Mouse (Mus musculus): ENCODE results near the gene Tubgcp6. TPM values are rescaled to one million over a fixed set of nuclear protein-coding genes. Genes with fewer than 3 reads are reported as not detected.

Gene Tubgcp6
- polyA plus RNA-seq, 1 experiment: 40.3 TPM

DNA sequence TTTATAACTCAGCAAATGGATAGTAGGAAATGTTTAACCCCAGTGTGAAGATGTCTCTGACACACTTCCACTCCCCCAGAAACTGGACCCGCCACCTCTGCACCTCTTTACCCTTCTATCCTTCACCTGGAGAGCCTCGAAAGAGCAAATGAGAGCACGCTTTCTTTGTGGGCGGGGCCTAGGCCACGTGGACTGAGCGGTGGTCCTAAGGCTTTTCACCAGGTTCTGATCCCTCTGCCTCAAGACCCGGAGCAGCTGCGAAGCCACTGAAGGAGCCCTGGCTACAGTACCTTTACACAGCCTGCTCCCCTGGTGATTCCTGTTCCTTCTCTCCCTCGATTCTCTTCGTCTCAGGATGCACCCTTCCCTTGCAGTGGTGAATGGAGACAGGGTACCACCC lies 24.5 kb upstream of the Tubgcp6 start:
- no peak for TF ChIP-seq GATA1 (IDR thresholded peaks at IDR 0.05; ENCODE audit: low read length)

DNA sequence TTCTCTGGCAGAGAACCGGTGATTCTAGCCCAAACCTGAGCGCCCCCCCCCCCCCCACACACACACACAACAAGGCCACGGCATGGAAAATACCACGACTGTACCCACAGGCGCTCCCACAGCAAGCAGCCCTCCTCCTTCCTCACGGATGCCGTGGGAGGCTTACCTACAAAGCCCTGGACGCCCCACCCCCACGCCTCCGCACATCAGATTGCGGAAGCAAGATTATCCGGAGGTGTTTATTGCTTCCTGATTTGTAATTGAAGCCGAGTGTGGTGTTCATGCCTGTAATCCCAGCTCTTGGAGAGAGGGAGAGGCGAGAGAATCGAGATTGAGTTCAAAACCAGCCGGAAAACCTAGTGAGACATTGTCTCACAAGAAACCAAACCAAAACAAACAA lies 24.1 kb upstream of the Tubgcp6 start:
- no peak for TF ChIP-seq GATA1 (IDR thresholded peaks at IDR 0.05; ENCODE audit: low read length)

DNA sequence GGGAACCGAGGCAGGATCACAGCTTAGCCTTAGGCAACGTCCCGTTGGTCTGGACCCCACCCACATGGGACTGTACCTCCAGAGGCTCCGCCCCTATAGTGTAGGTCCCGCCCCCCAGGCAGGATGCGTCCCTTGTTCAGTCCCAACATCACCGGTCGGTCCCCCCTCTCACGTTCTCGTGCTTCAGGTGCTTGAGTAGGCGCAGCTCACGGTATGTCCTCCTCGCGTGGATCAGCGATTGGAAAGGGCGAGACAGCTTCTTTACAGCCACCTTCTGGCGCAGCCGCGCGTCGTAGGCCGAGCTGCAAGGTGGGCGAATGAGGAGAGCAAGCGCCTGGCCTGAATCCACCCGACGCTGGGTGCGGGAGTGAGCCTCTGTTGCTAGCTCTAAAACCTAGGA lies 23.6 kb upstream of the Tubgcp6 start:
- TF ChIP-seq GATA1 (IDR thresholded peaks at IDR 0.05; ENCODE audit: low read length): no peak

DNA sequence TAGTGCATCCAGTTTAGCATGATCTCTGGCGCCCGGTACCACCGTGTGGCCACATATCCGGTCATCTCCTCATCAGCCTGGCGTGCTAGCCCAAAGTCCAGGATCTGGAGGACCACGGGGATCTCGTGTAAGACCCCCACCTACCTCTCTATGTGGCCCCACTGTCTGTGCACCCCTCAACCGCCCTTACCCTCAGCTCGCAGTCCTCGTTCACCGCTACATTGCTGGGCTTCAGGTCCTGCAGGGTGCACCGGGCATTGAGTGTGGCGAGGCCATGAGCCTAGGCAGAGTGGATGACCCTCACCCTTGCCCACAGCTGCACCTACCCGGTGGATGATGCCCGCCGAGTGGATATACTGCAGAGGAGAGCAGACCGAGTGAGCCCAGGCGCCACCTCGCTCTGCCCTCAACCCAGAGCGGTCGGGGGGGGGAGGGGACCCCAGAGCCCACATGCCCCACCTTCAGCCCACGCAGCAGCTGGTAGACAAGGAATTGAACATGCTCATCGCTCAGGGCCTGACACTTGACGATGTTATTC lies 23.0 kb upstream of the Tubgcp6 start:
- no peak for TF ChIP-seq GATA1 (IDR thresholded peaks at IDR 0.05; ENCODE audit: low read length)

DNA sequence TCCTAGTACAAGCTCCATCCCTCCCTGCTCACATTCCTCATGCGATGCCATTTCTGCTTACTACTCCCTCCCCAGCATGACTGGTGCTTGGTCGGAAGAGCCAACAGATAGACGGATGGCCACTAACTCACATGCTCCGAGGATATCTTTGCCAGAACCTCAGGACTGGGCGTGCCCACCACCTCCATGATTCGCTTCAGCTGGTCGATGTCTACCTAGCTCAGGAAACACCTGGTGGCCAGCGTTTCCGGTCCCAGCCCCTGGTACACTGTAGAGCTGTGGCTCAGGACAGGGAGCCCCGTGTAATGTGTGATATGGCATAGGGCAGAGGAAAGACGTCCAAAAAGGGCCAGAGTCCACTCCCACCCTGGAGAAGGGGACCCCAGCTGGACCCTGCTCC lies 22.1 kb upstream of the Tubgcp6 start:
- TF ChIP-seq GATA1 (IDR thresholded peaks at IDR 0.05; ENCODE audit: low read length): no peak

DNA sequence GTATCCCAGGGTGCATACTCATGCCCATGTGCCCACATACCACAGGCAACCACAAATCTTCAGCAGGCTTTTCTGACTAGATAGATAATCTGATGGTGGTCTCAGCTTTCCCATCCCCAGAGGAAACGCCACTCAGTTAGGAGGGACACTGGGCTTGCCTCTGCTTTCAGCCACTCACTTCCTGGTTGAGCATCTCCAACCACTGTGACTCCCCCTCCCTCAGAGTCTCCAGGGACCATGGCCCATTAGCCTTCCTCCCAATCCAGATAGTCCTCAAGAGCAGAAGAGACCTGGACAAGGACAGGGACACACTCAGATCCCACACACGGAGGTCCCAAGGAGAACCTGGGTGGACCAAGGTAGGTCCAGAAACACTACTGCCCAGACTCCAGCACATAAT lies 20.2 kb upstream of the Tubgcp6 start:
- no peak for TF ChIP-seq GATA1 (IDR thresholded peaks at IDR 0.05; ENCODE audit: low read length)

DNA sequence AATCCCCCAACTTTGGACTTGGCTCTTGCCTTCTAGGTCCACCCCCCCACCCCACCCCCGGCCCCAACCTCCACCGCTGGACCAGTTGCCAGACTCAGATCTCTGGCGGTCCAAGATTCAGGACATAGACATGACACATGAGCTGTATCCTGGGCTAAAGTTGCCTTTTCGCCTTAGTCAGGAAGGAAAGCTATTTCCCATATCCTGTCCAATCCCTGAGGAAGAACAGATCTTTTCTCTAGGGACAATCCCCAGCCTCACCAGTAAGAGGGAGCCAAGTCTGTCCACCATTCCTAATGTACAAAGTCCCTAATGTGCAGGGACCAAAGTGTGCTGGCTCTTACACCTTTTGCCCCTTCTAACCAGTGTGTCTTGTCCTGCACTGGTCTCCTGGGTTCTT lies 19.0 kb upstream of the Tubgcp6 start:
- TF ChIP-seq GATA1 (IDR thresholded peaks at IDR 0.05; ENCODE audit: low read length): no peak

DNA sequence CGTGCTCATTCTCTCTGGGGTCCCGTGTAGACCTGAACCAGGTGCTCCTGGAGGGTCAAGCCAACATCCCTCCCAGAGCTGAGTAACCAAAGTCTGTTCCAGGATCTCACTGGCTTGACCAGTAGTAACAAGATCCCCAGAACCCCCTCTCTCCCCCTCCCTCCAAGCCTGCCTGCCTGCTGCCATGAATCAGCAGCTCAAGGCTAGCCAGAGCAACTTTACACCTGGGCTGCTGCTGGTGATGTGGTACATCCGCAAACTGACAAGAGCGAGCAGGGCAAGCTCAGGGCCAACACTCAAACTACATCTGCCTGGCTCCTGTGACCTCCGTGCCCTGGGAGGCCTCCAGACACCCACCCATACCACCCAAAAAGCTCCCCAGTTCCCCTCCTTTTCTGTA lies 18.5 kb upstream of the Tubgcp6 start:
- TF ChIP-seq GATA1 (IDR thresholded peaks at IDR 0.05; ENCODE audit: low read length): no peak

DNA sequence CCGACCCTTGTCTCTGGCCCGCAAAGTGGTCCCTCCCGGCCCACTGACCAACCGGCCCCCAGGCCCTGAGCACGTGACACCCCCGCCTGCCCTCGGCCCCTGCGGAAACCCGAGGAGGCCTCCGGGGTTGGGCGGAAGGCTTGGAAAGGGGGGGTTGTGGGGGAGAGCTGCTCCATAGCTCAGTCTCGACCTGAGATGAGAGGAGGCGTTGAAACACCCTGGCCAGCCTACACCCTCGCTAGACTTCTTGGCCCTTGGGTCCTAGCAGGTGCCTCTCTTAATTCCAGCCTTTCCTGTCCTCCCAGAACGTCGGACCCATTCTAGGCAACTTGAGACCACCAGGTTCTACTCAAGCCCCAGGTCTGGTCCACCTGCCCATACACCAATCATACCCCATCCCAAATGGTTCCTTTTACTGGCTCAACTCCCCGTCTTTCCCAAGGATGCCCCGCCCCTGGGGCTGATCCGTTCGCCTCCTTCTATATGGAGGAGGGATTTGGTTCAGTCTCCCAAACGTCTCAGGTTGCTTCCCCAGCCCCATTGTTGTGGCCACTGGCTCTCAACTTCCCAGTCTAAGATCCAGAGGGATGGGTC lies 17.8 kb upstream of the Tubgcp6 start, which contains the start of gene Mapk12:
TSS of gene Mapk12 (minus strand) at position 45 of the 594 bp plus-strand sequence.
- TF ChIP-seq GATA1 (IDR thresholded peaks at IDR 0.05; ENCODE audit: low read length): no peak

DNA sequence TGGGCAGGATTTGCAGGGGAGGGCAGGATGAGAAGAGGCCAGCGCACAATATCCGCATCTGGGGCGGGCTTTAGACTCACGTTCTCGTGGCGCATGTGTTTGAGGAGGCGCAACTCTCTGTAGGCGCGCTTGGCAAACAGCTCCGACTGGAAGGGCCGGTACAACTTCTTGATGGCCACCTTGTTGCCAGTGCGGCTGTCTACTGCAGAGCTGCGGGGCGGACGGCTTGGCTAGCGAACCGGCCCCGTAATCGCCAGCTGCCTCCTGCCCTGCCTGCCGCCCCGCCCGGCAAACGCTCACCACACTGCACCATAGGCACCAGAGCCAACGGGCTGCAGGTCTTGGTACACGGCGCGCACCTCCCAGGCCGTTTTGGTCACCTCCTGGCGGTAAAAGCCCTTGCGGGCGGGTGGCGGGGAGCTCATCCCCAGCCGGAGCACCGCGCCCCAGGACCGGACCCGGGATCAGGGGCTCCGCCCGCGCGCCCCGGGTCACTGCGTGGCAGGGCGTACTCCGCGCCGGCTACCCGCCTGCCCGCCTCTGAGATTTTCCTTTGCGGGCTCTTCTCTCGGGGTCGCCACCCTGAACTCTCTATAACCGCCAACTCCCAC lies 17.2 kb upstream of the Tubgcp6 start:
- TF ChIP-seq GATA1 (IDR thresholded peaks at IDR 0.05; ENCODE audit: low read length): no peak

DNA sequence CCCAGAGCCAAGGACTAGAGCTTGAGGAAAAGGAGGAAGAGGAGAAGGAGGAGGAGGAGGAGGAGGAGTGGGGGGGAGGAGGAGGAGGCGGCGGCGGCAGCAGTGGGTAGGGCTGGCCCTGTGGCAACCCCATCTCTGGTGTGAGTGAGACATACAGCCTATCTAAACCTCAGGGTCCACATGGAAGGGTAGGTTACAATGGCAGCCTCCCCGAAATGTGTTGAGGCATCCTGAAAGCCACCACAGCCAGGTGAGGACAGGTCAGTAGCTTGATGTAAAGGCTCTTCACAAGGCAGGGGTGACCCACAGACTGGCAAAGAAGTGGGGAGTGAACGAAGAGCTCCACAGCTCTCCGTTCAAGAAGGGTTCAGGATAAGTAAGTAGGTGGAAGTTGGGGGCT lies 15.6 kb upstream of the Tubgcp6 start:
- TF ChIP-seq GATA1 (IDR thresholded peaks at IDR 0.05; ENCODE audit: low read length): no peak

DNA sequence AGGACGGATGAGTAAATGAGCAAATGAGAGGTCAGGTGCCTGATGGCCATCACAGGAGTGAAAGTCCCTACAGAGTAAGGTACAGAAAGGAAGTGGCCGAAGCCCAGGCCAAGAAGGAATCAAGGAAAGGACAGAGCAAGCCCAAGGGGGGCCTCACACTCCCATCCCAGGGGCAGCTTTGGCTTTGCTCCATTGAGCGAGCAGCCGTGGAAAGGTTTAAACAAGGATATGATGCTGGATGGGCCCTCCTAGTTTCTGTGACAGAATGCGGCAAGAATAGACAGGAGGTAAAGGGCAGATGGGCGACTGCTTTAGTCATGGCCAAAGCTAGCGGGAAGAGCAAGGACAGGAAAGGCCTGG lies 15.1 kb upstream of the Tubgcp6 start:
- no peak for TF ChIP-seq GATA1 (IDR thresholded peaks at IDR 0.05; ENCODE audit: low read length)

DNA sequence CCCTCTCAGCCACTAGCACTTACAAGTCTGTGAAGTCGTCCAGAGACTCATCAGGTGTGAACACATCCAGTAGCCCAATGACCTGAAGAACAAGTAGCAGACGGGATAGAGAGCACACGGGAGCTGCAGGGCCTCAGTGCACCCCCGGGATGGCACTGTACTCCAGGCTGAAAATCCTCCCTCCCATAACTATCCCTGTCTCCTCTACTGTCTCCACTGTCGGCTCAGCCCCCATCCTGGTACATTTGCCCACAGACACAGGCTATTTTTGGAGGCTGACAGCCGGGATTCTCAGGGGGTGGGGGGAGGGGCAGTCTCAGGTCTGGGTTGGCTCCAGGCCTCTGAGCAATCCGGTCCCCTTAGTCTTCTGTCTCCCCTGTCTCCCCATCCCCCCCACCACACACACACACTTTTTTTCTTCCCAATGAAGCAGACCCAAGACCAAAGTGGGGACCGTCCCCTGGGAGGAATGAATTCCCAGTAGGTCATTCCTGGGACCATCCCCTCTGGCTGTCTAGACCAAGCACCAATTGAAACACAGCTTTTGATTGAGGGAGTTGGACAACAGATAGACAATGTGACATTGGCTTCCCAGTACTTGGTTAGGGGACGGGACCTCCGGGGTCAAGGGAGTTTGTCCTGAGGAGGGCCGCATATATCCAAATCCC lies 14.6 kb upstream of the Tubgcp6 start:
- TF ChIP-seq GATA1 (IDR thresholded peaks at IDR 0.05; ENCODE audit: low read length): no peak

DNA sequence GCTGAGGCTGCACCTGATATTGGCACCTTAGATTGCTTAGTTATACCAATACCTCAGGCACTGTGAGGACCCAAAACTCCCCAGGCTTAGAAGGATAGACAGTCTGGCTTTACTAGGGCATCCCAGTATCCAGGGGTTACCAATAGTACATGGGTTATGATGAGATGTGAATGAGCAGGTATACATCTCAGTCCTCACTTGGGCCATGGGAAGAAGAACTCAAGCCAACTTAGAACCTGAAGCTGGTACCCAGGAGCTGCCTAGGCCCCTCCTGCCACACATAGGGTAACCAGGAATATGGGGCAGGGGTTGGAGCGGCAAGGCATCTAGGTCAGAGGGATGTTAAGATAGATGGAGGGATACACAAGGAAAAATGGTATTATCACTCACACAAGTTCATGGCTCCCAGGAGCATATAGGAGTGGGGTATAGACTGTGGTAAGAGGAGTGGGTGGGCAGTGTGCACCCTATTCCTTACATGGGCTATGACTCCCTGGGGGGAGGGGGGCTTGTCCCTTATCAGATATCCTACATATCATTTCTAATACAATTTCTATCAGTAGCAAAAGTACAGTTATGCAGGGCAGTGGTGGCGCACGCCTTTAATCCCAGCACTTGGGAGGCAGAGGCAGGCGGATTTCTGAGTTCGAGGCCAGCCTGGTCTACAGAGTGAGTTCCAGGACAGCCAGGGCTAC lies 13.7 kb upstream of the Tubgcp6 start:
- no peak for TF ChIP-seq GATA1 (IDR thresholded peaks at IDR 0.05; ENCODE audit: low read length)

DNA sequence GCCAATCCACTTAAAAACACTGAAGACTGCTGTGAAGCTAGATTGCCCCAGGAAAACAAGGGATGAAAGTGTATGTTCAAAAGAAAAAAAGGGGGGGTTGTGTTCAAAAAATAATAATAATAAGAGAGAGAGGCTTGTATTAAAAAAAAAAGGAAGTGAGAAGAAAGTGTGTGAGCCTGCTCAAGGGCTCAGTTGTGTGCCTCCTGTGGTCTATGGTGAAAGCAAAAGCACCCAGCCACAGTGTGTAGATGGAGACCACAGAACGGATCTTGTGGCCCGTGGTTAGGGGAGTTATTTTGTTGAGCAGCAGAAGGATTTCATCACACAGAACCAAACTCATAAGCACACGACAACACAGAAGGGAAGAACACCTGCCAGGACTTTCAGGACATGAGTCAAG lies 8.4 kb upstream of the Tubgcp6 start:
- TF ChIP-seq GATA1 (IDR thresholded peaks at IDR 0.05; ENCODE audit: low read length): no peak

DNA sequence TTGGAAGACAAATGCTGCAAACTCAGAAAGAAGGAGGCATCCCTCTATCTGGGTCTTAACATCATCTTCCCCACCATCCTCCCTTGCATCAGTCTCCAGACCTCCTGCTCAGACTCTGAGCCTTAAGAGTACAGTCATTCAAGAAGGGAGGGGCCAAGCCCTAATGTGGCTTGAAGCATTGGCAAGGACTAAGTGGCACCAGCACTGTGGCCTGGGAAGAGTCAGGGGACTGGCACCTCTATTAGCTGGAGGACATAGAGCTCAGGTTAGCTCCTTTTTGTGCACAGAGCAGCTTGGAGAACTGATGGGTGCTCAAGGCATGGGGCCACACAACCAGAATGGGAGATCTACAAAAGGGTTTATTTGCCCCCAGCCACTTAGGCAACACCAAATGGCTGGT lies 7.3 kb upstream of the Tubgcp6 start:
- TF ChIP-seq GATA1 (IDR thresholded peaks at IDR 0.05; ENCODE audit: low read length): no peak

Measured in G1E-ER4 (cell line).